Mouse (Mus musculus): ENCODE data around the gene Aspdh.
A peak's percentile ranks its signal among the peaks of the same experiment; 100 is the strongest.

Gene Aspdh

DNA sequence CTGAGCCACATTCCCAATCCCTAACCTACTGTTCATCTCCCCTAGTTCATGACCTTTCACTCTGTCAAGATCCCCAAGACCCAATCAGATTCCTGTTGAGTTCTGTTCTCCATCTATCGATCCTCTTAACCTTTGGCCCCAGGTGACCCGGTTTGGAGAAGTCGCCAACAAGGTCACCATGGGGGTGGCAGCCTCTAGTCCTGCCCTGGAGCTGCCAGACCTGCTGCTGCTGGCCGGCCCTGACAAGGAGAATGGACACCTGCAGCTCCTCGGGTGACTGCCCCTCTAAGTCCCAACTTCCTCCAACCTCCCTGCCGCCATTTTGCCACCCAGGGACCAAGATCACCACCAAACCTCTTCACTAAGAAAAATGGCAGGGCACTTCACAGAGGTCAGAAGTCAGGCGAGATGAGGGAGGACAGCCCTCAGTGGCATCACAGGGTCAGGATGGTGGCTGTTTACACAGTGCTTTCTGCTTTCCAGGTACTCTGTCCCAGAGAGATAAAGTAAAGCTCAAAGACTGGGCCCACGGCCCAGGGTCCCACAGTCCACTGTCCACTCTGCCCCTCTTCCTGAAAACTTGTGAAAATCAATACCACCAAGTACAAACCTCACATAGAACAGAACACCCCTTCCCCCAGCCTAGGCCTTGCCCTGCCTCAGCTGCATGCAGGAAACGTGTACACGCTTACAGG lies 32.3 kb downstream of the Aspdh start:
- DNase-seq (ENCODE audit: low read depth, low spot score): no peak

- no peak for DNase-seq (ENCODE audit: low read depth, low spot score)
Observed at GRCm38 (mm10) chr7:44498922-44499321, 33.7 kb downstream of the Aspdh start.

GRCm38 (mm10) chr7:44500046-44500445 lies 34.9 kb downstream of the Aspdh start:
- DNase-seq (ENCODE audit: low read depth, low spot score): no peak

GRCm38 (mm10) chr7:44501563-44502115 lies 36.4 kb downstream of the Aspdh start:
- DNase-seq (ENCODE audit: low read depth, low spot score): peak; percentile 57

DNA sequence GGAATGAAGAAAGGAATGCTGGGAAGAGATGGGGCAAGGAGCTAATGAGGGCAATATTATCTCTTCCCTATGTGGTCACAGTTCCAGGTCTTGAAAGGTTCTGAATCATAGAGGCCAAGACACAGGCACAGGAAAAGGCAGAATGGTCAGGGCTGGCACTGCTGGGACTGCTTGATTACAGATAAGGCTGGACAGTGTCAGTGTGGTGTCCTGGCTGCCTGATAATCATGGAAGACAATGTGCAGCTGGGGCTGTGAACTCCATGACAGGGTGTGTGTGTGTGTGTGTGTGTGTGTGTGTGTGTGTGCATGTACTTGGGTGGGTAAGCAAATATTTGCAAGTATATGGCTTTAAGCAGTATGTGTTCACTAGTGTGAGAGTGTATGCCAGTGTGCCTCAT lies 42.3 kb downstream of the Aspdh start:
- no peak for DNase-seq (ENCODE audit: low read depth, low spot score)

All from embryo, embryonic 11.5 days (tissue).